Mouse (Mus musculus) ovary, postnatal 14 days (tissue): Measurements from ENCODE around the gene Scn8a.

Source experiments
- DNase-seq: peaks from one replicate; pipeline ENCODE4 v3.0.0; 2022; ENCODE audit warnings: low spot score

Gene Scn8a

GRCm38 (mm10) chr15:101044531-101044930 is 174.9 kb downstream of the Scn8a start:
- no peak for DNase-seq

GRCm38 (mm10) chr15:101046039-101046526 is 176.4 kb downstream of the Scn8a start:
- no peak for DNase-seq

GRCm38 (mm10) chr15:101046527-101047193 is 177.0 kb downstream of the Scn8a start:
- peak; percentile 34 for DNase-seq

- DNase-seq: no peak
Observed at GRCm38 (mm10) chr15:101047194-101047555, 177.5 kb downstream of the Scn8a start, which contains the start of gene Gm47841. TSS of gene Gm47841 (minus strand) at chr15:101047397.

- no peak for DNase-seq
Observed at GRCm38 (mm10) chr15:101048338-101048896, 178.8 kb downstream of the Scn8a start.

GRCm38 (mm10) chr15:101051869-101052268 is 182.2 kb downstream of the Scn8a start:
- DNase-seq: no peak

GRCm38 (mm10) chr15:101052560-101053501 is 183.2 kb downstream of the Scn8a start:
- DNase-seq: no peak

- no peak for DNase-seq
Observed at GRCm38 (mm10) chr15:101053832-101054459, 184.3 kb downstream of the Scn8a start.

- no peak for DNase-seq
Observed at GRCm38 (mm10) chr15:101054541-101054940, 184.9 kb downstream of the Scn8a start.

GRCm38 (mm10) chr15:101056225-101056624 is 186.6 kb downstream of the Scn8a start:
- no peak for DNase-seq

GRCm38 (mm10) chr15:101059570-101060279 is 190.1 kb downstream of the Scn8a start:
- DNase-seq: no peak

- no peak for DNase-seq
Observed at GRCm38 (mm10) chr15:101060280-101060852, 190.7 kb downstream of the Scn8a start.

GRCm38 (mm10) chr15:101065069-101065468 is 195.4 kb downstream of the Scn8a start:
- no peak for DNase-seq

GRCm38 (mm10) chr15:101066364-101066847 is 196.7 kb downstream of the Scn8a start:
- no peak for DNase-seq

GRCm38 (mm10) chr15:101066920-101067696 is 197.4 kb downstream of the Scn8a start:
- no peak for DNase-seq

GRCm38 (mm10) chr15:101068029-101068428 is 198.4 kb downstream of the Scn8a start:
- DNase-seq: no peak

- no peak for DNase-seq
Observed at GRCm38 (mm10) chr15:101068671-101069070, 199.0 kb downstream of the Scn8a start.

GRCm38 (mm10) chr15:101069641-101070190 is 200.1 kb downstream of the Scn8a start:
- DNase-seq: no peak

- no peak for DNase-seq
Observed at GRCm38 (mm10) chr15:101070762-101071161, 201.1 kb downstream of the Scn8a start.

- no peak for DNase-seq
Observed at GRCm38 (mm10) chr15:101072736-101073135, 203.1 kb downstream of the Scn8a start.
